Mouse (Mus musculus): Measurements from ENCODE around the gene Pxn.
"Not testable (repeated sequence)": the region's sequence is repeated elsewhere in the genome, so short reads cannot be mapped to it uniquely, and the experiment has no call there.

Pxn gene

DNA sequence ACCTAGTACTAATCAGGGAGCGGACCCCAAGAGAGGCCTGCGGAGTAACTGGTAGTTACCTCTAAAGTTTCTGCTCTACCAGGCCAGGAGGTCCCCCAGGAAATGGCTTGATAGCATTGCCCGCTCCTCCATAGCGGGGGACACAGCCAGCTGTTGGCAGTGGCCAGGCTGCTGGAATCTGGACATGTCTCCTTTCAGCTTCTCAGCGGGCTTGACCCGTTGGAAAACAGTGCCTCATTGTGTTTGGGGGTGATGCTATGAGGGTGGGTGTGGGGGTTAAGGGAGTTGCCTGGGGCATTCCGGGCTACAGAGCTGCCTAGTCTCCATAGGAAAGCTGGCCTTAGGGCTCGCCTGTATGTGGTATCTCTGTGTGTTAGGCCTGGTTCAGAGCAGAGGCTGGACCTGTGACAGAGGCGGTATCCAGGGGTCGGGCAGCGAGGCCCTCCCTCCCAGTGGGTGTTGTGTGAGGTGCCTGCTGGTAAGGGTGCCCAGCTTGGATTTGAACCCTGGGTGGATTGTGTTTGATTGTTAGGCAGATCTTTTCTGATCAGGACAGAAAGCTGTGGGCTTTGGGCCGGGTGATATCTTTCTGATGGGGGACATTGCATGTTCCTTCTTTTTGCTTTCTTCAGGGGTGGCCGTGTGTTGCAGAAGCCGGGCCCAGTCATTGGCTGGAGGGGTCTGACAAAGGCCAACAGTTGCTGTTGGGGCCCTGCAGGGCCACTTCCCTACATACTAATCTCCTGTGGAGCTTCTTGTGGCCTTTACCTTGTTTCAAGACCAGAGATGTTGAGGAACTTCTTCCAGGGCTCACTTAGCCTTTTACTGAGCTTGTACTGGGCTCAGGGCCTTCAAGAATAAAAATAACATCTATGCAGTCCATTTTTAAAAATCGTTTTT, 3.6 kb downstream of the Pxn start:
- DNase-seq: no peak

DNA sequence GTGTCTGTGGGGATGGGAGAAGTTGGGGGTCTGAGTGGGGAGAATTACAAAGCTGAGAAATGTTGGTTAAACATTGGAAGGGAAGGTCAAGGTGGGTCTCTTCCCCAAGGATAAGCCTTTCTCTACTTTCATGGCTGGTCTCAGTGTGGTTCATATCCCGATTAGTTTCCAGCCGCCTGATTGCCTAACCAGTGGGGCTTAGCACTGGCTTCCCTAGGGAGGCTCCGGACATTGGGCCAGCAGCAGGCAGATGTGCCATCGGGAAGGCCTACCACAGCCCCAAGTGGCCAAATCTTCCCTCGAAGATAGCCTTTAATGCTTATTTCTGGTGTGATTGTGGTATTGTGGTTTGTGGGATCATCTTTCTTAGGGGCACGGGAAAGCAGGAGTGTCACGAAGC, 5.9 kb downstream of the Pxn start:
- no peak for DNase-seq

DNA sequence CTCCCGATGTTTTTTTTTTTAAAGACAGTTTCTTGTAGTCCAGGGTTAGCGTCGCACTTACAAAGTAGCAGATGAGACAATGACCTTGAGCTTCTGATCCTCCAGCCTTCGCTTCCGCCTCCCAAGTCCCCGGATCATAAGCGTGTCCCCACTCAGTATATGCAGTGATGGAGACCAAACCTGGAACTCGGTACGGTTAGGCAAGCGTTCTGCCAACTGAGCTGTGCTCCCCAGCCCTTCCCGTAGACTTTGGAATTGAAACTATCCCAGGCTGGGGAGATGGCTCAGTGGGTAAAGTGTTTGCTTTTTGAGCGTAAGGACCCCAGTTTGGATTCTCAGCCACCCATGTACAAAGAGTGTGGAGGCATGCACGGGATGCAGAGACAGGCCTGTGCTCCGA, 6.8 kb downstream of the Pxn start:
- no peak for DNase-seq

DNA sequence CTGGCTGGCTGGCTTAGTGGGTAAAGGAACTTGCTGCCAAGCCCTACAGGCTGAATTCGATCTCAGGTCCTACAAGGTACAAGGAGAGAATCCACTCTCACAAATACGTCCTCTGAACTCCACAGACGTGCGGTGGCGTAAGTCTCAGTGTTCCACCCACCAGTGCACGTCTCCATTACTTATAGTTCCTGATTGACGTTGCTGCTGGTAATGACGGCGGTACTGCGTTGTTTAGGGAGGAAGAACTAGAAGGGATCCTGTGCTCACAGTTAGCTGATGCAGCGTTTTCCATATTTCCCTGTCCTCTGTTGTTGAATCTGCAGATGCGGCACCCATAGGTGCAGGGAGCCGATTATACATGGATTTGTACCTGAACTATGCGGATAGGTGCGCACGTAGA, 7.2 kb downstream of the Pxn start:
- no peak for DNase-seq

DNA sequence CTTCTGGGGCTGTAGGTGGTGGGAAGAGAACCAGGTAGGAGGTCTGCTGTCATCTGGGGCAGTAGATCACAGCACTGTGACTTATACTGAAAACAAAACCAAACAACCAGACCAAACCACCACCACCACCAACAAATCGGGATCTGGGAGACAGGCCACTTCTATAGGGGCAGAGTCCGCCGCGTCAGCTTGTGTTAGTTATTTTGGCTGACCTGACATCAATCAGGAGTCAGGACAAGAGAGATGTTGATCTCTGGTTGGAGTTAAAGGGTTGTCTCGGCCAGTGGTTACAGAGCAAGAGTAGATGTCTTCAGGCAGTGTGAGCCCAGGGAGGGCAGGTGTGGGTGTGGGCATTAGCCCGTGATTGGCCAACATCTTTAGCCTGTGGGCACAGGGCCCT, 7.9 kb downstream of the Pxn start:
- DNase-seq: no peak

DNA sequence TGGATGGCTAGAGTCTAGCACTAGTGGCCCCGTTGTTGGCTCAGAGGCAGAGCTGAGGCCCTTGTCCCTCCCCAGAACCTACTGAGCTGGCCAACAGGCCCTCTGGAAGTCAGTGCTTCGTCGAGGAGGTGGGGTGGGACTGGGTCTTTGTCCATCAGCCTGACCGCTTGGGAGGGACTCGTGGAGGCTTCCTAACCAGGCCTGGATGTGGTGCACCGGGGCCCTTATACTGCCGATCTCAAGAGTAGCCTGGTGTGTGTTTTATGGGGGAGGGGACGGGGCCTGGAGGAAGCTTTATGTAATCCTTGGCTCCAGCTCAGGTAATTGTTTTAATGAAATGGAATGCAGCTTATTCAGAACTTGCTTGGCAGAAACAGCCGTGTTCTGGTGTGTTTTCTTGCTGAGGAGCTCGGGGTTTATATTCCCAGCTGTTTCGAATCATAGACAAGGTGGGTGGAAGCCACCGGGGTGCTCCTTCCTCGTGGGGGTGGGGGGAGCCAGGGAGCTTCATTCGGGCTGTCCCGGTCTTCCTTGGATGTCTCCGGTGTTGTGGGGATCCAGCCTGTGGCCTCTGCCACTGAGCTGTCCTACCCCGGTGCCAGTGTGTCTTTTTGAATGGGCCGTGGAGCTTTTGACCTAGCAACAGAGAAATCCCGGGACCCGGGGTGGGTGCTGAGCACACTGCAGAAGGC, 8.6 kb downstream of the Pxn start:
- no peak for DNase-seq

DNA sequence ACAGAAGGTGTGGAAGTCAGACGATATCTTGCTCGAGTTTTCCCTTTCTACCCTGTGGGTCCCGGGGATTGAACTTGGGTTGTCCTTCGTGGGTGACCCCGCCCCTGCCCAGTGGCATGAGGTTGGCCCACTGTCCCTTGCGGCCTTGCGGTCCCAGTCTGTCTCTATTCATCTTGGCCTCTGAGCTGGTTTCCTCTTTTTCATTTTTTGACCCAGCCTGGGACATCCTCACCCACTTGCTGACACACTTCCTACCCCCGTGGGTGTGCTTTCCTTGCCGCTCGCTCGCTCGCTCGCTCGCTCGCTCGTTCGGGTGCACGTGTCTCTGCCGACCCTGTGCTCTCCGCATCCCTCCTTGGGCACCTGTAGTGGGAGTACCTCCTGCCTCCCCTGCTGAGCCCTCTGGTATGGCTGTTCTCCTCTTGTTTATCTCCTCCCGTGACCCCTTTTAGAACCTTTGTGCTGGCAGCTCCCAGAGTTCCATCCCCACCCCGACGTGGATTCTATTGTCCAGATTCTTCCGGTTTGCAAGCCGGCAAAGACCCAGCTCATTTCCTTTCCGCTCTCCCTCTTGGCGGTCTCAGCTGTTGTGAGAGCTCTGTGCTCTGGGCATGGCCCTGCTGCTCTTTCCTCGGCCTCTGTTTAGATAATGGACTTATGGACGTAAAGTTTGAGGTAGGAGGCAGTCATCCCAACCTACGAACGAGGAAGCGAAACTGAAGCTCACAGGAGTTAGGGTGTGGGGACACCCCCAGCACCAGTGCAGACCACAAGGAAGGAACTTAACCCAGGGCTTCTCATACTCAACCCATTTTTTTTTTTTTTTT, 9.8 kb downstream of the Pxn start:
- no peak for DNase-seq

DNA sequence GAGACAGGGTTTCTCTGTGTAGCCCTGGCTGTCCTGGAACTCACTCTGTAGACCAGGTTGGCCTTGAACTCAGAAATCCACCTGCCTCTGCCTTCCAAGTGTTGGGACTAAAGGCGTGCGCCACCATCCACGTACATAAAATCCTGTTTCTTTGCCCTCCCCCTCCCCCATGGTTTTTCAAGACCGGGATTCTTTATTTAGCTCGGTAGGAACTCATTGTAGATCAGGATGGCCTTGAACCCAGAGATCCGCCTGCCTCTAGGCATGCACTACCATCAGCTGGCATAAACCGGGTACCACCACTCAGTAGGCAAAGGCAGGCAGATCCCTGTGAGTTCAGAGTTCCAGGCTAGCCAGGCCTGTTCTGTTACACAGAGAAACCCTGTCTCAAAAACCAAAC, 10.4 kb downstream of the Pxn start:
- DNase-seq: no peak

DNA sequence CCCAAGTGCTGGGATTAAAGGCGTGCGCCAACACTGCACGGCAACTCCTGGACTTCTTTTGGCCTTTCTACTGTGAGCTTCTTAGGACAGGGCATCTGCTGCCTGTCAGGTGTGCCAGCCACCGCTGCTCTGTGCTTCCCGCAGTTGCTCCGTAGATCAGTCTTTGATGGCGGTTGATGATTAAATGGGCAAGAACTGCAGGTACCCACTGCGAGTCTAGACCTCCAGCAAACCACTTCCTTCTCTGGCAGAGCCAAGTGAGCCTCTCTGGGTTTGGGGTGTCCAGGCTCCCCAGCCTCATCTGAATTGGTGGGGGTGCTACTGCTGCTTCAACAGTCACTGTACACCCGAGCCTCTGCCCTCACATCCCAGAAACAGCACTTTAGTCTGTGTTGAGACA, 11.0 kb downstream of the Pxn start:
- DNase-seq: no peak

DNA sequence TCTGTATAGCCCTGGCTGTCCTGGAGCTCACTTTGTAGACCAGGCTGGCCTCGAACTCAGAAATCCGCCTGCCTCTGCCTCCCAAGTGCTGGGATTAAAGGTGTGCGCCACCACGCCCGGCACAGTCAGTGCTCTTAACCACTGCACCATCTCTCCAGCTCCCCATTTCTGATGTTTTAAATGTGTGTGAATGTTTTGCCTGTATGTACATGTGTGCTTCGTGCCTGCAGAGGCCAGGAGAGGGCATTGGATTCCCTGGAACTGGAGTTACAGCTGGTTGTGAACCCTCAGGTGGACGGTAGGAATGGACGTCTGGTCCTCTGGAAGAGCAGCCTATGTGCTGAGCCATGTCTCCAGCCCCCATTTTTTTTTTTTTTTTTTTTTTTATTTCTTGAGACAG, 11.7 kb downstream of the Pxn start:
- DNase-seq: not testable (repeated sequence)

DNA sequence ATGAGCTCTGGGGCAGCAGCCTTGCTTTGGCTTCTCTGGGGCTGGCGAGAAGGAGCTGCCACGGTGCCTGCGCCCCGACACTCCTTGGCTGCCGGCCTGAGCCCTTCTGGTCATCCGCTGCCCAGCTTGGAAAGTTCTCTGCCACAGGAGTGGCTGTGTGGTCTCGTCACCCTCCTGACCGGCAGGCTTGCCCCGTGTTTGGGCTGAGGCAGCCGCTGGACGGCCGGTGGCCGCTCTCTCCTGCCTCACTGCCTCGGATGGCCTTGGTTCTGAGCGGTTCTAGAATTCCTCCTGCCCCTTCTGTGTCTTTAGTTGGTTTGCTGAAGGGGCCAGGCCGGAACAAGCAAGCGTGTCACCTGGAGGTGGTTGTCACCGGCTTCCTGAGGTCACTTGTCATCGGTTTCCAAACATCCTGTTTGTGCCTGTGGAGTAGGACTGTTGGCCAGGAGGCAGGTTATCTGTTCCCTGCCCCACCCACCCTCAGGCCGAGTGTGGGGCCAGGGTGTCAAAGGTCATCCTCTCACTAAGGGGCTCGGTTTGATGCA, 13.9 kb downstream of the Pxn start:
- no peak for DNase-seq

DNA sequence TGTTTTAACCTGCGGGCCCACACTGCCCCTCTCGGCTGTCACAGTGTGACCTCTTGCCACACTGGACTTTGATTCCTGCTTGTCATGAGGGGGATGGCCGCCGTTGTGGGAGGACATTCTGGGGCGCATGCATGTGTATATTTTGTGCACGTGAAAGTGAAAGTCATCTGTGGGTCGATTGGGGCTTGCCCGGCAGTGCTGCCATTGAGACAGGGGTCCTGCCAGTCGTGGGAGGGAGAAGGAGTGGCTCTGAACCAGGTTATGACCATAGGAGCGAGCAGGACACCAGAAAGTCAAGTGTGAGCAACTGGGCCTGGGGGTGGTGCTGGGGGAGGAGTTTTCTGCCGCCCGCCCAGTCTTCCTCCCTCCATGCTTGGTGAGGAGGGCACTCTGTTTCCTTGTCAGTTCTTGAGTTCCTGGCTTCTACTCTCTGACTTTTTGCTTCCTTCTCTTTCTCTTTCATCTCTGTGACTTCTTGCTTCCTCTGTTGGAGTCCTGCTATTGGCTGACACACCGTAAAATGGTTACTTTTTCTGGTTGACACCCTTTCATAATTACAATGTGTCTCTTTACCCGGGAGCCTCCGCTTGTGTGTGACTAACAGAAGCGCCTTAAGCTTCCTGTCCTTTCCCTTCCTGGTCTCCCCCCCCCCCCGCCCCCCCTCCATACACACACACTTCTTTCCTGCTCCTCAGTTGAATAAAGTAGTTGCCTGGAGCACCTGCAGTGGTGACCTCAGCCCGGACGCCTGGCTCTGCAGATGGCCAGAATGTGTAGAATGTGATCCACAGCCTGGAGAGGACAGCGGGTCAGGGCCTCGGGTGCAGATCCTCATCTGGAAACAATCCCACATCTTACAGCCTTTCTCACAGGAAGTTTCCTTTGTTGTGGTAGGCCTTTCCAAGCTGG, 15.3 kb downstream of the Pxn start:
- DNase-seq: no peak

DNA sequence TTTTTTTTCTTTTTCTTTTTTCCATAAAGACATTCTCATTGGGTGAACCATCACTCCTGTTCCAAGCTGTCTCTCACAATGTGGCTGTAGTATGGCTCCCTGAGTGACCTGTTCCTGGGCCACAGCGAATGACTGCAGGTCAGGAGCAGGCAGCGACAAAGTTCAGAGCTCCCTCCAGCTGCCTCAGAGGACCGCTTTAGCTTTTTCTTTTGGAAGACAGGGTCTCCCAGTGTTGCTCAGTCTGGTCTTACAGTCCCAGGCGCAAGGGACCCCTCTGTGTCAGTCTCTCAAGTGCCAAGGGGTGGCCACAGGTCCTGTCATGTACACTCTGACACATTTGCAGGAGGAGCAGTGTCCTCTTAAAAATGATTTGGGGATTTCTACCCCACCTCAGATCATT, 16.1 kb downstream of the Pxn start:
- no peak for DNase-seq

DNA sequence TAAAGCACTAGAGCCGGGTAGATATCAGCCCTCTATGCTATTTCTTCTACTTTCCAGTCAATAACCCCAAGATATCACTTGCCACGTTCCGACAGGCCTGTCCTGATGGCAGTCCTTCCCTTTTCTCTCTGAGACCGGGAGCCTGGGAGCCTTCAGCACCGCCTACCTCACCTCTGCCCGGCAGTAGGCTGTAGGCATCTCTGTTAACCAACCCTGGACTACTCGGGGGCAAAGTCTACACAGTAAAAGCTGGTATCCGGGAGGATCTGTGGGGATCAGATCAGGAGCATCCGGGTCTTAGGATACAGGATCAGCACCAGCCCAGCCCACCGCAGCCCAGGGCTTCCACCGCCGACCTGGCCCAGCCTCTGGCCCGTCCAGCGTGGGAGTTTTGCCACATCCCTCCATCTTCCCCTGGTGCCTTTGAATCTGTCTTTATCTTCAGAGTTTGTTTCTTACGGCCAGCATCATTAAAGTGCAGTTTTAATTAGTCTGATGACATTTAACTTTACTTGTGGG, 16.6 kb downstream of the Pxn start:
- no peak for DNase-seq

DNA sequence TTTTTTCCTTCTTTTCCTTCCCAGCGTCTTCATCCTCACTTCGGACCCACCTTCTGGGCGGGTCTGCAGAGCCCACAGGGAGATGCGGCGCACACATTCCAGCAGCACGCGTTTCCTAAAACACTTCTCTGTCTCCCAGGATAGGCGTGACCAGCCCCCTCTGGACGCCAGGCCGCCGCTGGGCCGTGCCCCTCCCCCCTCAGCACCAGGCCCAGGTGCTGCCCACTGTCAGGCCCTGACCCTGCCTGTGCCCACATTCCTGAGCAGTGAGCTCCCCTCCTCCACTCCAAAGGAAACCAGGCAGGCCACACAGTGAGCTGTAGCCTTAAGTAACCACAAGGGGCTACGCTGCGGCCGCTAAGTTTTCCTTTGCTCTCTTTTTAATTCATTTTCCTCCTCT, 17.5 kb downstream of the Pxn start:
- no peak for DNase-seq

DNA sequence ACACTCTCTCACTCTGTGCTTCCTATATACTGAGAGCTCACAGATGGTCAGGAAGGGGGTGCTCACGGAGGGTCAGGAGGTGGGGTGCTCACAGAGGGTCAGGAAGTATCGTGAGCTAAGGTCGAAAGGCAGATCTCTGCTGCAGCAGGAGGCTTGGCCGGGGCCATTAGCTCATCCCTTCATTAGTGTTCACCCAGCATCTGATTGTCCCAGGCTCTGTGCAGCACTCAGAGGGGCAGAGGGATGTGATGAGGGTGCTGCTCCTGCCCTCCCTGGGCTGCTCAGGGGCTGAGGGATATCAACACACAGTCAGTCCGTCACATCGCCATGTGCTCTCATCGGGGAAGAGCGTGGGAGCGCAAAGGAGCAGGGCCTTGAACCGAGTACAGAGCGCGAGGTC, 18.0 kb downstream of the Pxn start:
- DNase-seq: no peak

DNA sequence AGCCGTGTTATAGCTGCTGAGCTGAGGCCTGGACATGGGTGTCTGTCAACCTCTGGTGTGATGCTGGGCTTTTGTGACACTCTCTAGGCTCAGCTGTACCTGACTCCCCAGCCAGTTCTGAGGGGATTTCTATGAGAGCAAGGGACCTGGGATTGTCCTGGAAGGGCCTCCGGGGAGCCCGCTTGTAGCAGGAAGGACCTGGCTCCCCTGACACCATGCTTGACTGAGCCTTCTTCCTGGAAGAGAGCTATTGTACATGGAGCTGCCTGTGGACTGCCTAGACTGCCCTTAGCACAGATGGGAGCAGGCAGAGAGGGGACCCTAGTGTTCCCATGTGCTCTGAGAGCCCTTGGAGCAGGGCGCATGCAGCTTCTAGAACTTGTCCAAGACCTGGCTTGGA, 18.9 kb downstream of the Pxn start:
- no peak for DNase-seq

DNA sequence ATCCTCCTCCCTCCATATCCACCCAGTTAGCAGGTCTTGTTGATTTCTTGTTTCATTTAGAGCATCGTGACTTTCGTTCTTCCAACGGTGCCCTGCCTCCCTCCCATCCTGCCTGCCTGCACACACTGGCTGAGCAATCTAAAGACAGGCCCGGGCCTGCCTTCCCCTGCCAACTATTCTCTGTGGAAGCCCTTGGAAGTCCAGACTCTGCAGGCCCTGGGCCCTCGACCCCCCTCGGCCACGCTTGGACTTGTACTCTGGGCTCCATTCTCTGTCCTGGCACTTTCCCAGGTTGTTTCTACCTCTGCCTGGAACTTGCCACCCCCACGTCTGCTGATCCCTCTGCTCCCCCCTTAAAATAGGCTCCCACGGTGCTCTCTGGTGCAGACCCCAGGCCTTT, 19.5 kb downstream of the Pxn start:
- DNase-seq: no peak

DNA sequence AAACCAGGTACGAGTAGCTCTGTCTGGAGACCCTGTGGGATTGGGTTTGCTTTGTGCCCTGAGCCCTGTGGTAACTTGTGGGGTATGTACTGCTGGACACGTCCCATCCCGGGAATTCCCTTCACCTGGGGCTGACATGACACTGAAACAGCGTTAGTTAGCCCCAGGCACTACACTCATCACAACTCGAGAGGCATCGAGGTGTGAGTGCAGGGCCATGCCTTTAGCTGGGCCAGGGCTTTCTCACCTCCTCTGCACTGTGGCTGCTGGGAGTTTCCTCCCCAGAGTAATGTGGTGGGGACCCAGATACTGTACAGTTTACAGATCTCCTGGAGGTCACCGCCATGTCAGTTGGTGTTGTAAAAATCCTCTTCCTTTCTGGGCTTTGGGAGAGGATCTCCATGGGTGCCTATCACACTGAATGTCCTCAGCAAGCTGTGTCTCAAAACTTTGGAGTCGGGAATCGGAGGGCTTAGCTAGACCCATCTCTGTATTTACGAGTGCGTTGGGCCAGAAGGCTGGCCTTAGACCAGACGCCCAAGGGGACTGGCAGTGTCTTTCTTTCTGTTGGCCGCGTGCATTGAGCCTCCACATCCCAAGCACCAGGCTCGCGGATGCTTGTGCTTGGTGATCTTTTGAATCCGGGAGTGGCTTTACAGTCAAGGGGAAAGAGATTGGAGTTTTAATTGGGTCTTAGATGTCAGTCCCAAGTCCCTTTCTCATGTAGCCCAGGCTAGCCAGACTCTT, 20.2 kb downstream of the Pxn start:
- DNase-seq: no peak

DNA sequence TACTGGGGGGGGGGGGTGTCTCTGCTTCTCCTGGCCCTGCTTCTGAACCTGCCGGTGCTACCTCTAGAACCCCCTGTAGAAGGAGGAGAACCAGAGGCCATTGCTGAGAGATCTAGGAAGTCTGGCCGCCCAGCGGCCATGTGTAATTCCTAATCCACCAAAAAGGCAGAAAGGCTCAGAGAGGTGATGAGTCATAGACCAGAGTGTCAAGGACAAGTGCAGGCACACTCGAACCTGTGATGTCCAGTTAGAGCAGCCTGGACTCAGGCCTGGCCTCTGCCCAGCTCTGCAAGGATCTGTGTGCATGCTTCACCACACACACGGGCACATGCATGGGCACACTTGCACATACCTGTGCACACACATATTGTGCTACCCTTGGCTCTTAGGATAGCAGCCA, 21.7 kb downstream of the Pxn start:
- no peak for DNase-seq

DNA sequence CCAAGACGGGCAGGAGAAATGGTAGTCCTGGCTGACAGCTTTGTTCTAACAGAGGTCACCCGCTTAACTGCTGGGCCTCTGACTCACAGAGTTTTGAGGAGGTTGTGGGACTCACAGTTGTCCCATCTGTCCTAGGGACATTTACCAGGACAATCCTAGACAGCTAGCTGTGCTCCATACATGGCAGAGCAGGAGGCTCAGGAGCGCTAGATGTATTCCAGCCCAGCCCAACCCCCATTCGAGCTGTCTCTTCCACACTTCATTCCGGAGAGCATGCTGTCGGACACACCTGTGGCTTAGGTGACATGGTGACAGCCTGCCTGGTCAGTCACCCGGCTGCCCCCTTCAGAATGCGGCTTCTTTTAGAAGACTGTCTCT, 22.9 kb downstream of the Pxn start:
- no peak for DNase-seq
